Mouse (Mus musculus) layer of hippocampus, adult 9-11 months (tissue): ENCODE measurements around the gene Bicdl1.

Experiments
- DNase-seq: peaks from one replicate; pipeline ENCODE4 v3.0.0; 2022

Bicdl1 gene

DNA sequence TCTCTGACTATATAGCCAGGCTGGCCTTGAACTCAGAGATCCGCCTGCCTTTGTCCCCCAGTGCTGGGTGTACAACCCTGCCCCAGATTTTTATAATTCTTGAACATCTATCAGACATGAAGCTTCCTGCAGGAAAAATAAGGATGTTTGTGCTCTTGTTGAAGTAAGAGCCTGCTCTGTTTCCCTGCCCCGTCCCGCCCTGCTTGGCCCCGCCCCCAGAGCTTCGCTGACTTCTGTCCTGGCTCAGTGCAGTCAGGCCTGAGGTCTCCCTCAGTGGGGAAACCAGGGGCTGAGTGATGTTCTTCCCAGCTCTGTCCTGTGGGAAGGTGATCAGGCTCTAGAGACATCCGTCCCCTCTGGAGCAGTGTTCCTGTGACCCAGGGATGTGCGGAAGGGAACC is 108.7 kb downstream of the Bicdl1 start:
- no peak for DNase-seq

DNA sequence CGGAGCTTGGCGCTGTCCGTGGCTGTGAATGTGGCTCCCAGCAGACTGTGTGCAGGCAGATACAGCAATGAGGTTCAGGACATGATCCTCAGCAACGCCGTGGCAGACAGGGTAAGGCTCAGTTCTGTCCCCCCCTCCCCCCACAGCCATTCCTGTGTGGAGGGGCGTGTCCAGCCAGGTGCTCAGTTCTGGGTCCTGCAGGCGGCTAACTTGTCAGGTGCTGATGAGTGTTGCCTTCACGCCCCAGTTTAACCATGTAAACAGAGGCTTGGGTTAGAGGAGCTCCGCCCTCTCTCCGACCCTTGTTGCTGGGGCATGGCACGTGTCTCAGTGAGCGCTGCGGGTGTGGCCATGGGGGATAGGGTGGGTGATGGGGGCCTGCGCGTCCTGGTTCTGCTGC is 111.7 kb downstream of the Bicdl1 start:
- no peak for DNase-seq

GRCm38 (mm10) chr5:115614948-115615347 is 116.5 kb downstream of the Bicdl1 start:
- no peak for DNase-seq

DNA sequence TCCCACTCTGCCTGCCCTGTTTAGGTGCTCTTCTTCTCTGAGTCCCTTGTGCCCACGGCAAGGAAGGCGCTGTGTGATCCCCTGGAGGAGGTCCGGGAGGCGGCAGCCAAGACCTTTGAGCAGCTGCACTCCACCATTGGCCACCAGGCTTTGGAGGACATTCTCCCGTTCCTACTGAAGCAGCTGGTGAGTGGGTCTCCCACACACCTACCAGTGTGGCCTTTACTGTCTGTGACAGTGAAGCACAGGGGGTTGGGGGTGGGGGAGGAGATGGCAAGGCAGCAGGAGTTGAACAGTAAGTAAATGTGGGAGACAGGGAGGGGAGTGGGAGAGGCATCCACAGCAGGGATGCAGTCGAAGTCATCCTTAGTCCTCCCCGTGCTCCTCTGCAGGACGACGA is 118.1 kb downstream of the Bicdl1 start:
- DNase-seq = no peak

DNA sequence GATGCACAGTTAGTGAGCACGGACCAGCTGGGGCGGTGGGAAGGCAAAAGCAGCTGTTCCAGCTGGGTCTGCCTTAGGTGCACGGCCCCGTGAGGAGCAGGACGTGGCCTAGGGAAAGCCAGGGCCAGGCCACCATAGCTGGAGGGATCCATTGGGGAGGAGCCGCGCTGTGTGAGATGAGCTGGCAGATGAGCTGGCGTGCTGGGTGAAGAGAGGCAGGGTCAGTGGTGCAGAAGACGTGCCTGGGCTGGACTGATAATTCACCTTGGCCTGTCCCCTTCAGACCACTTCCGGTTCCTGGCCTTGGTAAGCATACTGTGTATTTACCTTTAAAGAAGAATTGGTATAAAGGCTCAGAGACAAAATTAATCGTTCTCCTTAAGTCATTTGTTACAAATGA is 119.9 kb downstream of the Bicdl1 start:
- DNase-seq = no peak

DNA sequence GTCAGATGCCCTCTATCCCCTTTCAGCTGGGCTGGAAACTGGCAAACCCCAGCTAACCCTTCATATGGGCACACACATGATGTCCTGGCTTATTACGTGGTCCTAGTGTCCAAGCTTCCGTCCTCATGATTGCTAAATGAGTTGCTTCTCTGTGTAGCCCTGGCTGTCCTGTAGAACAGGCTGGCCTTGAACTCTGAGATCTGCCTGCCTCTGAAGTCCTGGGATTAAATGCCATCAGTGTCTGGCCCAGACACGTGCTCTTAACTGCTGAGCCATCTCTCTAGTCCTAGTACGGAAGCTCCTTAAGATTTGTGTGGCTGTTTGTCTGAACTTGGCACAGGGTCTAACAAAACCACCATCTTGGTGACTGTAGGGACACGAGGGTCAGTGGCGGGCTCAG is 127.9 kb downstream of the Bicdl1 start:
- DNase-seq = no peak
